Mouse (Mus musculus): Measurements from ENCODE around the gene Gipc2.

The Gipc2 gene

GRCm38 (mm10) chr3:152119987-152120386 lies 46.0 kb downstream of the Gipc2 start:
- no peak for DNase-seq (ENCODE audit: low read depth, low spot score)

GRCm38 (mm10) chr3:152117941-152118340 lies 48.1 kb downstream of the Gipc2 start:
- no peak for DNase-seq (ENCODE audit: low read depth, low spot score)

GRCm38 (mm10) chr3:152116140-152116539 lies 49.9 kb downstream of the Gipc2 start:
- DNase-seq (ENCODE audit: low read depth, low spot score) = no peak

DNA sequence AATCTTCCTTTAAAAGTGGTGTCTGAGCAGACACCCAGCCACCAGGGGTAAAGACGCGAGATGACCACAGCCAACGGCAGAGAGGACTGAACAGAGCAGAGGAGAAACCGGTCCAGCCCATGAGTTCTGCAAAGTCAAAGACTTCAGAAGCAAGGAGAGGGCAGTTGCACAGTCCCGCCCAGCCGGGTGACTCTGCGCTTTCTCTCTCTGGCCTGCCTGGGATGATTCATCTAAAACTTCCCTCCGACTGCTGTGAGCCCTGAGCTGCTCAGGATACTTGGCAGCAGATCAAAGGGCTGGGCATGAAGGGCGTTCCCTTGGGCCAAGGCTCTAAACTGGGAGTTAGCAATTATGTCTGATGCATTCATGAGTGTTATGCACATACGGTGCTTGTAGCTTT lies 51.2 kb downstream of the Gipc2 start:
- DNase-seq (ENCODE audit: low read depth, low spot score) = peak; percentile 91

DNA sequence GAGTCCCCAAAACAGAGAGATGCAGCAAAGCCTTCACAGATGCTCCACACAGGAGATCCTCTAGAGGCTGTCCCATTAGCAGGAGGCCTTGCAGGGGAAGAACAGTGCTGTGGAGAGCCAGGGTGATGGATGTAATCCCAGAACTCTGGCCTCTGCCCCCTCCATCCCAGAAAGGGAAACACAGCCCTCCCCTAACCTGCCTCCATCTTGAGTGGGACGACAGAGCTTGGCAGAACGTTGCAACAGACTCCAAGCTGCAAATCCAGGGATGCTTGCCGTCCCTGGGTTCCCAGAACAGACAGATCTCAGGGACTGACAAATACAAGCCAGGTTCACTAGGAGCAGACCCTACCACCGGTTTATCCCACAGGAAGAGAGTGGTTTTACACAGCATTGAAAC lies 51.8 kb downstream of the Gipc2 start:
- DNase-seq (ENCODE audit: low read depth, low spot score) = no peak

GRCm38 (mm10) chr3:152113496-152113895 lies 52.5 kb downstream of the Gipc2 start:
- no peak for DNase-seq (ENCODE audit: low read depth, low spot score)

DNA sequence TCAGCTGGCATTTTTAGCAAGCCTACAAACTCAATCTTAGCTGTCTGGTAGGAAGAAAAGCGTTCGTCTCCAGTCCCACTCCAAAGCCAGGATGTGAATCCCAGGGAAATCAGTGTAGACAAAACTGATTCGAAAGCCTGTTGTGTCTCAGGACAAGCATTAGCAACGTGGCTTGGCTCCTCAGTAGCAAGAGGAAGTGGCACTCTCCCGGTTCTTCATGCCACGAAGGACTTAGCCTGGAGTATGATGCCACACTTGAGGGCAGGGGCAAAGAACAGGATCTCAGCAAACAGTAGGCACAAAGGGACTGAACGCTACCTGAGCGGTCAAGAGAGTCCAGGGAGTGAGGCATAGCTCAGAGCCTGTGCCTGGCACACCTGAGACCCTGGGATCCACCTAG lies 53.4 kb downstream of the Gipc2 start:
- no peak for DNase-seq (ENCODE audit: low read depth, low spot score)

DNA sequence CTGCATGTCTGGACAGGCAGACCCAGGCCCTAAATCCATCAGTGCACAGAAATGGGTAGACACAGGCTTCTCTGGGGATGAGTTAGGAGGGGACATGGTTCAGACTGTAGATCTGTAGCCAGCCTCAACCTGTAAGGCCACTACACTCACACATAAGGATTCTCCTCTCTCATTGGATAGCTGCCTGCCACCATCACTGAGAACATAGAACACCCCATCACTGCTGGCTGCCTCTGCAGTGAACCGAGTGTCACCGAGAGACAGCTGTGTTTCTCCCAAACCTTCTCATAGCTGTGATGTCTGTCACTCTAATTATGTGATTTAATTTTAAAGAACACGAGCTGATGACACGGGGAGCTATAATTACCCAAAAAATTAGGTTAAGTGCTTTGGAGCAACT lies 54.5 kb downstream of the Gipc2 start:
- DNase-seq (ENCODE audit: low read depth, low spot score) = no peak

- peak; percentile 72 for DNase-seq (ENCODE audit: low read depth, low spot score)
These were observed 54.9 kb downstream of the Gipc2 start for GRCm38 (mm10) chr3:152111081-152111480.

DNA sequence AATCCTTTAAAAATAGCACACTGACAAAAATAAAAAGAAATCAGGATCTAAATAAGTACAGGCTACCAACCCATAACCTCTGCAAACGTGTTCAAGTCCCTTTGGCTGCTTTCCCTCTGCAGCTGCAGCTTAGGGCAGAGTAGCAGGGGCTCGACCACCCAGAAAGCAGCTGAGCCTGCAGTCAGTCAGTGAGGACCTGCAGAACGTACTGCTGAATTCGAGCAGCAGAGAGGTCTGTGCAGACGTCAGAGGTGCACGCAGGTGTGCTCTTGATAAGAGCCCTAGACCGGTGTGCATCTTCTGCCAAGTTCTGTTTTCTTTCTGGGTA lies 56.8 kb downstream of the Gipc2 start:
- DNase-seq (ENCODE audit: low read depth, low spot score) = no peak

GRCm38 (mm10) chr3:152108560-152109259 lies 57.3 kb downstream of the Gipc2 start:
- no peak for DNase-seq (ENCODE audit: low read depth, low spot score)

- no peak for DNase-seq (ENCODE audit: low read depth, low spot score)
These were observed 58.0 kb downstream of the Gipc2 start for GRCm38 (mm10) chr3:152108003-152108395.

DNA sequence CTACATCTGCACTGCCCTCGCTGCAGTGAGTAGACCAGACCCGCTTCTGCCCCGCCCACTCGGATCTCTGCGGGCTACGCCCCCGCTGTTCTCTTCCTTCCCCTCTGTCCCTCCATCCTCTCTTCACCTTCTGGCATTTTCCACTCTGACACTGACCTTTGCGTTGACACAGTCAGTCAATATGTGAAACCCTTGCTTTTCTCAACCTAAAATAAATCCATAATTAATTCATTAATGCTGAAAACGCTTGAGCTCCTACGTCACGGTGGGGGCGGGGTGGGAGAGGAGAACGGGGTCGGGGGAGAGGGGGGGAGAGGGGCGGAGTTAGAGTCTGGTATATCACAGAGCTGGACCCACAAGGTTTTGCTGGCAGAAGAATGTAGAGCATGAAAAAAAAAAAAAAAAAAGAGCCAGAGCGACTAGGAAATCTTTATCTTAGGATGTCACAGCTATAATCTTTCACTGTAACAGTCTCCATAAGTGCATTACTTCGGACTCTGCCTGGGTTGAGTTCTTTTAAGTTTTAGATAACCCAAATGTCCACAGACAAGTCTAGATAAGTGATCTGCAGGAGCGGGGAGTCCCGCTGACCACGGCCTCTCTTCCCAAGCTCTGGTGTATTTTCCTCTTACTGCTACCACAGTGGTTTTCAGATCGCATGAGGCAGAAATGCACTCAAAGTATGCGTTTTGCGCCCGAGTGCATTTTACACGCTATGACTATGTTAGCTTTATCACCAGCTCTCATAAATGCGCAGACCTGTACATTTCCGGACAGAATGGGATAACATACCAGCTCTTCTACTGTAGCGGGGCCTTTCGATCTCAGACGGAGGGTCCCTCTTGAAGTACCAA lies 58.7 kb downstream of the Gipc2 start:
- DNase-seq (ENCODE audit: low read depth, low spot score) = no peak

DNA sequence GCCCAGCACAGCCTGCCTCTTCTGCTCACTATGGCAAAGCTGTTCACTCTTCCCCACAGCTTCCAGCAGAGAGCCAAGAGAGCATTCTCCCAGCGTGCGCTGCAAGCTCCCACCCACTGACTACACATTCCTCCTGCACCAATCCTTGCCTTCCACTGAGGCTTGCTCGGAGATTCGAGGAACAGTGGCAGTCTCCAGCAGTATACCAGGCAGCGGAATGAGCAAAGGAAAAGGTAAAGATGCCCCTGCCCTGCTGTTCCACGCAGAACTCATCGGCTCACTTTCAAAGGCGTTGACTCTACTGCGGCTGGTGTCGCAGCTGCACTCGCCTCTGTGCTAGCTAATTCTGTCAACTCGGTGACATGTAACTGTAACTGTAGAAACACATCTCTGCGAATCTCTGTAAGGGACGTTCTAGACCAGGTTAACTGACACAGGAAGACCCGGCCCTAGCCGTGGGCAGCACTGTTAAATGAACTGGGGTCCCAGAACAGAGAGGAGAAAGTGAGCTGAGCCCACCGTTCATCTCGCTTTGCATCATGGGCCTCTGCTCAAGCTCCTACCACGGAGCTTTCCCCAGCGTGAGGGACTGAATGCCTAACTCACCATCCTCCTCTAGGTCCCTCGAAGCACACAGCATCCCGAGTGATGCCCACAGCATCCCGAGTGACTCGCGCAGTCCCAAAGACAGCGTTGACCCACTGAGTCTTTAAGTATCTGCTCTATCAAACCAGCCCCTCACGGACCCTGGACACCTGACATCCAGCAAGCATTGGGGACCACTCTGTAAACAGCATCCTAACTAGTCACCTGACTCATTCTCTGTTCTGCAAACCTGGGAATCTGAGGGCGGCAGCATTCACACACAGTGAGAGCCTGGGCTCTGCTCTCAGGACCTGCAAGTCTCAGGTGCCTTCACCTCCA lies 59.5 kb downstream of the Gipc2 start:
- DNase-seq (ENCODE audit: low read depth, low spot score) = no peak

- DNase-seq (ENCODE audit: low read depth, low spot score) = peak; percentile 63
These were observed 60.7 kb downstream of the Gipc2 start for GRCm38 (mm10) chr3:152105341-152105740.

DNA sequence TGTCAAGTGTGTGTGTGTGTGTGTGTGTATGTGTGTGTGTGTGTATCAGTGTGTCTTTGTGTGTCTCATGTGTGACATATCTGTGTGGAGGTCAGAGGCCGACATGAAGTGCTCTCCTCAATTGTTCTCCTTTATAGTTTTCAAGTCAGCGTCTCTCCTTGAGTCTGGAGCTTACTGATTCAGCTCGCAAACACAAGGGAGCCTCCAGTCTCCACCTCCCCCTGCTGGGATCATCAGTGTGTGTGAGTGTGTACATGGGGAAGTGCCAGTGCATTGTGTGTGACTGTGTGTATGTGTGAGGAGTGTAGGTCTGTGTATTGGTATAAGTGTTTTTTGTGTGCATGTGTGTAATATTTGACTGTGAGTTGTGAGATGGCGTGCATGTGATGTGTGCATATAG lies 62.6 kb downstream of the Gipc2 start:
- no peak for DNase-seq (ENCODE audit: low read depth, low spot score)

GRCm38 (mm10) chr3:152101459-152101858 lies 64.6 kb downstream of the Gipc2 start:
- DNase-seq (ENCODE audit: low read depth, low spot score) = no peak

GRCm38 (mm10) chr3:152100119-152100818 lies 65.8 kb downstream of the Gipc2 start:
- no peak for DNase-seq (ENCODE audit: low read depth, low spot score)

- DNase-seq (ENCODE audit: low read depth, low spot score) = no peak
These were observed 71.0 kb downstream of the Gipc2 start for GRCm38 (mm10) chr3:152095030-152095429.

DNA sequence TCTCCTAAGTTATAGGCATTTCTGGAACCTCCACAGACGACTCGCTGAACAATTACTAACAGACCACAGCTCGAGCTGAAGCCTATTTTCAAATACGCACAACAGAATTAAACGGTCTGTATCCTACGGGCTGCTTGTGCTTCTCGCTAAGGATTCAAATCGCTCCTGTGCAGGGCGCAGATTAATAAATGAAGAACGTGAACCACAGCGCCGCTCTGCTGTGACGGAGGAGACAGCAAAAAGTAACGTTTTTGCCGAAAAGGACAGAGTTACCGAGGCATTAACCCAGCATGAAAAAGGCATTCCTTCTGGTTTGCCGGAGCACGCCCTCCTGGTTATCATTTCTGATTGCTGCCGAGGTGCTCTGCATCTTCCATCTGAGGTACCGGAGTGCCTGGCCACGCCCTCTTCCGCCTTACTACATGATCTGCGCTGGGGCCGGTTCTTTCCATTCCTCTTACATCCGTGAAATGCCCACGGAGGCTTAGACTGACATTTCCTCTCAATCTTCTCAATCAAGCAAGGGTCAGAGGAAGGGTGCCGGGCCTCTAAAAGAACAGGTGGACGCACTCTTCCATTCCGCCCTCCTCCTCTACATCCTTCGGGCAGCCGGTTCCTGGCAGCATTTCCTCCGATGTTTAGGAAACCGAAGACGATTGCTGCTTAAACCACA lies 73.5 kb downstream of the Gipc2 start:
- no peak for DNase-seq (ENCODE audit: low read depth, low spot score)

GRCm38 (mm10) chr3:152089178-152089577 lies 76.9 kb downstream of the Gipc2 start:
- DNase-seq (ENCODE audit: low read depth, low spot score) = no peak
